Mouse (Mus musculus): Measurements from ENCODE around the gene Mchr1. TPM values are rescaled to one million over a fixed set of nuclear protein-coding genes. Genes with fewer than 3 reads are reported as not detected.
"Not testable (repeated sequence)": the region's sequence is repeated elsewhere in the genome, so short reads cannot be mapped to it uniquely, and the experiment has no call there.

The Mchr1 gene
- polyA plus RNA-seq, 1 experiment: 1.1 TPM

DNA sequence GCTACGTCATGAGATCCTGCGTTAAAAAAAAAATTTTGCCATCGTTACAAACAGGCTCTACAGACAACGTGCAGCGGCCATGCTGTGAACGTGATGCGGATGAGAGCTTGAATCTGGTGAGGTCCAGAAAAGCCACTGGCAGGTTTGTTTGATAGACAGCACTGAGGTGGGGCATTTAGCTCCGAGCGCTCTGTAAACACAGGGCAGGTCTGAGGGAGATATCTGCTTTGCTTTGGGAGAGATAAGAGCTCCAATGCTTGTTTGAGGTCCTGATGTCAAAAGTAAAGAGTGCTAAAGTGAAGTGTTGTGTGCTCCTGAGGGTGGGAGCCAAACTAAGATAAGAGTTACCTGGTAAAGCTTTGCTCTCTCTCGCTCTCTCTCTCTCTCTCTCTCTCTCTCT lies 38.1 kb upstream of the Mchr1 start:
- Histone ChIP-seq H3K4me3 (ENCODE audit: insufficient read depth, low read length) (no peak overlapping the region), H3K4me1 (ENCODE audit: control insufficient read depth, insufficient read depth, low read length) (peaks cover 8% of the 10 kb centered on the region), H3K27ac (ENCODE audit: insufficient read depth, low read length) (no peak overlapping the region)
- TF ChIP-seq CTCF (IDR thresholded peaks at IDR 0.05; ENCODE audit: borderline replicate concordance, insufficient read depth, low read length) (no peak), POLR2A (IDR thresholded peaks at IDR 0.05; ENCODE audit: low read depth, low read length) (no peak)

DNA sequence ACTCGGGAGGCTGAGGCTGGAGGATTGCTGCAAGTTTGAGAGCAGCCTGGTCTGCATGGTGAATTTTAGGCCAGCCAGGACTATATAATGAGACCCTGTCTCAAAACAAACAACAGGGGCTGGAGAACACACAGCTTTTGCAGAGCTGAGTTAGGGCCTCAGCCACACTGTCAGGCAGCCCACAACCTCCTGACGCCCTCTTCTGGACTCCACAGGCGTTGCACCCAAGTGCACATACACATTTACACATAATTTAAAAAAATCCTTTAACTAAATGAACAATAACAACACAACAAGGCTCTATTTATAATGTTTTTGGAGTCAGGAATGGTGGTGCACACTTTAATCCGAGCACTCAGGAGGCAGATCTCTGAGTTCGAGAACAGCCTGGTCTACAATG lies 36.9 kb upstream of the Mchr1 start:
- Histone ChIP-seq H3K4me1 (ENCODE audit: control insufficient read depth, insufficient read depth, low read length) (peaks cover 3% of the 10 kb centered on the region; the same call in 1 of the 2 replicates), H3K4me3 (ENCODE audit: insufficient read depth, low read length) (no peak overlapping the region), H3K27ac (ENCODE audit: insufficient read depth, low read length) (no peak overlapping the region)
- peak; percentile 26; the same call in 1 of the 2 replicates for TF ChIP-seq CTCF (IDR thresholded peaks at IDR 0.05; ENCODE audit: borderline replicate concordance, insufficient read depth, low read length)
- TF ChIP-seq POLR2A (IDR thresholded peaks at IDR 0.05; ENCODE audit: low read depth, low read length): no peak

DNA sequence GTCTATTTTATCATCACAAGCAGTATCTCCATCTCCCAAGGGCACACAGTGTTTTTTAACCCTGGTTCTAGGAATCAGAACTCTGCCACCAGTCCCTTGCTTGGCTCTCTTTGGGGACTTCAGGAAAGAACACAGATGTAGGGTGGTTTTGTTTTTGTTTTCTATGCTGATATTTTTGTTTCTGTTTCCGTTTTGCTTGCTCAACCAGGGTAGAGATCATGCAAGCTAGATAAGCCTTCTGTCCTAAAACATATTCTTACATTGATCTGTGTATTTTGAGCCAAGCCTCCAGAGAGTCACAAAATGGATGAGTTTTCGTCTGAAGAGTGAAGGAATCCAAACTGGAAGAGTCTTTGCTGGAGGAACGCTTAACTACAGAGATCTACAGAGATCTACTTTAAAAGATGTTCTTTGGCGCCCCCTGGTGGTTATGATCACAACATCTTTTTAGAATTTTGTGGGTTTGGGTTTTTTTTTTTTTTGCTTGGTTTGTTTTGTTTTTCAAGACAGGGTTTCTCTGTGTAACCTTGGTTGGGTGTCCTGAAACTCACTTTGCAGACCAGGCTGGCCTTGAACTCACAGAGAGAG lies 35.8 kb upstream of the Mchr1 start:
- no peak for TF ChIP-seq POLR2A (IDR thresholded peaks at IDR 0.05; ENCODE audit: low read depth, low read length)
- TF ChIP-seq CTCF (IDR thresholded peaks at IDR 0.05; ENCODE audit: borderline replicate concordance, insufficient read depth, low read length): no peak
- Histone ChIP-seq H3K4me3 (ENCODE audit: insufficient read depth, low read length) (no peak overlapping the region), H3K27ac (ENCODE audit: insufficient read depth, low read length) (no peak overlapping the region), H3K4me1 (ENCODE audit: control insufficient read depth, insufficient read depth, low read length) (peaks cover 3% of the 10 kb centered on the region; the same call in 1 of the 2 replicates)

DNA sequence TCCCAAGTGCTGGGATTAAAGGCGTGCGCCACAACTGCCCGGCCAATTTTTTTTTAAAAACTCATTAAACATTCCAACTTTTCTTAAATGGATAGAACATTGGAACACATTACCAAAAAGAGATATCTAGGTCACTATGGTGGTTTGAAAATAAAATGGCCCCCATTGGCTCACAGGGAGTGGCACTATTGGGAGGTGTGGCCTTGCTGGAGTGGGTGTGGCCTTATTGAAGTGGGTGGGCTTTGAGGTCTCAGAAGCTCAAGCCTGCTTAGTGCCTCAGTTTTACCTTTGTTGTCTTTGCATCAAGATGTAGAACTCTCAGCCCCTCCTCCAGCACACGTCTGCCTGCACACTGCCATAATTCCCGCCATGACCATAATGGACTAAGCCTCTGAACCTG lies 32.8 kb upstream of the Mchr1 start:
- Histone ChIP-seq H3K4me3 (ENCODE audit: insufficient read depth, low read length) (no peak overlapping the region), H3K4me1 (ENCODE audit: control insufficient read depth, insufficient read depth, low read length) (peaks cover 3% of the 10 kb centered on the region; the same call in 1 of the 2 replicates), H3K27ac (ENCODE audit: insufficient read depth, low read length) (no peak overlapping the region)
- no peak for TF ChIP-seq CTCF (IDR thresholded peaks at IDR 0.05; ENCODE audit: borderline replicate concordance, insufficient read depth, low read length)
- no peak for TF ChIP-seq POLR2A (IDR thresholded peaks at IDR 0.05; ENCODE audit: low read depth, low read length)

DNA sequence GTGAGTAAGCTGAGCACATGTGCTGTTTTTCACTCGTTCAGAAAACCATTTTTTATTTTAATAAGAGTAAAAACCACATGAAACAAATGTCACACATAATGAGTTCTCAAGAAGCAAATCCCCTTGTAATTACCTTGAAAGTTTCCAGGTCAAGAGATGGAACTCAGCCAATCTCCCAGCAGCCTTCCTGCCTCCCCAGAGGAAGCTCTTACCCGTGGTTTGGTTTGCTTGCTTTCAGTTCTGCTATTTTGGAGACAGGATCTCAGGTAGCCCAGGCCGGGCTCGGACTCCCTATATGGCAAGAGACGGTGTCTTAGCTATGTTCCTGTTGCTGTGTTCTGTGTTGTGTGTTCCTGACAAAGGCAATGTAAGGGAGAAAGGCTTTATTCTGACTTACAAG lies 24.8 kb upstream of the Mchr1 start:
- Histone ChIP-seq H3K4me1 (ENCODE audit: control insufficient read depth, insufficient read depth, low read length) (no peaks in the 10 kb centered on the region; the same call in 1 of the 2 replicates), H3K27ac (ENCODE audit: insufficient read depth, low read length) (no peak overlapping the region), H3K4me3 (ENCODE audit: insufficient read depth, low read length) (no peak overlapping the region)
- TF ChIP-seq POLR2A (IDR thresholded peaks at IDR 0.05; ENCODE audit: low read depth, low read length): no peak
- TF ChIP-seq CTCF (IDR thresholded peaks at IDR 0.05; ENCODE audit: borderline replicate concordance, insufficient read depth, low read length): no peak

DNA sequence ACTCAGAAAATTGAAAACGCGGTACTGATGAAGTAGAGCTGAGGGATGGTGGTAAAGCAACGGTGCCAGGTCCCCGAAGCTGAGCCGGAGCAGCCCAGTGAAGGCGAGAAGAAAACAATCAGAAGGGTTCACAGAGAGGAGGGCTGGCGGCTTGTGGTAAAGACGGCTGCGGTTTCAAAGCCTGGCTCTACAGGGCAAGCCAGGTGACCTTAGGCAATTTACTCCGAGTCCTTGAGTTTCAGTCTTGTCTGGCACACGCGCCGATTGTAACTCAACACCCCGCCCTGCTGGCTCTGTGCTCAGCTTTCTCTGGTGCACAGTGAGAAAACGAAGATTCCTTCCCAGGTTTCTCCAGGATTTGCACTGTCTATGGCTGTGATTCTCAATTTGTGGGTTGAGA lies 22.3 kb upstream of the Mchr1 start:
- no peaks in the 10 kb centered on the region; the same call in 1 of the 2 replicates for H3K4me1 ChIP-seq (ENCODE audit: control insufficient read depth, insufficient read depth, low read length)
- no peak for TF ChIP-seq CTCF (IDR thresholded peaks at IDR 0.05; ENCODE audit: borderline replicate concordance, insufficient read depth, low read length)
- no peak for TF ChIP-seq POLR2A (IDR thresholded peaks at IDR 0.05; ENCODE audit: low read depth, low read length)
- H3K27ac ChIP-seq (ENCODE audit: insufficient read depth, low read length): no peak overlapping the region
- no peak overlapping the region for H3K4me3 ChIP-seq (ENCODE audit: insufficient read depth, low read length)

DNA sequence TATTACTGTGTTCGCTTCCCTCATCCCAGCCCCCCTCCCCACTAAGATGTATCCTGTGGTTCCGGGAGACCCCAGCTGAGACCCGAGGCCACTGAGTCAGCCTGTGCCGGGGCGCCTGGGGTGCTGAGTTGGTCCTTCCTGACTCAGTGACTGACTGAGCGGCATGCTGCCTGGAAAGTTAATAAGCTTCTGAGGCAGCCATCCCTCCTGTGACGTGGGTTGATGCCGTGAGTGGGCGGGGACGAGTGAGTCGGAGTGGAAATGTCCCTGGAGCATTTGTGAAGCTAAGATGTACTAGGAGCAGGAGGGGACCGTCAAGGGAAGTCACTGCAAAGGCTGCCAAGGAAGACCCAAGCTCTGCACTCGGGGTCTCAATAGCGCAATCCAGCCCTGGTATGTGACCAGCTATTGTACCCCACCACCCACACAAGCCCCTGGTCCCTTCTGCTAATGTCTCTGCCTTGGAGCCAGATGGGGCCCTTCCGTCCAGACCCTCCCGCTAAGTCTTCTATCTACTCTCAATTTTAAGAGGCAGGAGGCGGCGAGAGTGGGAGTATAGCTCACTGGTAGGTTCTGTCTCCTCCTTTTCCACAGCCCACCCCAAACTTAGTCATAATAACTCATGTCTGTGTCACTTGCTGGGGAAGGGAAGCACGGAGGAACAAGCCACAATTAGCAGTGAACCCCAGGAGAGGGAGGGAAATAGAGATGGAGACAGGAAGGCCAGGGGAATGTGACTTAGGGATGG lies 18.2 kb upstream of the Mchr1 start:
- no peaks in the 10 kb centered on the region; the same call in 1 of the 2 replicates for H3K4me1 ChIP-seq (ENCODE audit: control insufficient read depth, insufficient read depth, low read length)
- TF ChIP-seq POLR2A (IDR thresholded peaks at IDR 0.05; ENCODE audit: low read depth, low read length) (no peak), CTCF (IDR thresholded peaks at IDR 0.05; ENCODE audit: borderline replicate concordance, insufficient read depth, low read length) (no peak)

DNA sequence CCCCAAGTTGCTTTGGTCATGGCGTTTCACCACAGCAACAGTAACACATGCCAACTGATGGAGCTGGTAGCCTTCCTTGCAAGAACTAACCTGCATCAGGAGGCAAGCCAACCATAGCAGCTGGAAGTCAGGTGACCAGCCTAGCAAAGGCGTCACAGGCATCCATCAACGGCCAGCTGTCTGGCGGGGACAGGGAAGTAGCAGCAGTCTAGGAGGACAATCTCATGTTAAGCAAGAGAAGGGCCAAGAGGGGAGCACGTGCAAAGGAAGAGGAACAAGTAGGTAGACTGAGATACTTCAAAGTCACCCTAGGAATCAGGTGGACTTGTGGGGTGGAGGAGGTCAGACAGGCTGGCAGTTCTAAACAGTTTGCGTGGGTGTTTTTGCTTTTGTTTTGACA lies 16.2 kb upstream of the Mchr1 start:
- Histone ChIP-seq H3K4me1 (ENCODE audit: control insufficient read depth, insufficient read depth, low read length) (no peaks in the 10 kb centered on the region), H3K27ac (ENCODE audit: insufficient read depth, low read length) (no peak overlapping the region), H3K4me3 (ENCODE audit: insufficient read depth, low read length) (no peak overlapping the region)
- no peak for TF ChIP-seq POLR2A (IDR thresholded peaks at IDR 0.05; ENCODE audit: low read depth, low read length)
- no peak for TF ChIP-seq CTCF (IDR thresholded peaks at IDR 0.05; ENCODE audit: borderline replicate concordance, insufficient read depth, low read length)

More for the DNA sequence above, 18.2 kb upstream of the Mchr1 start:
- Histone ChIP-seq H3K4me3 (ENCODE audit: insufficient read depth, low read length) (no peak overlapping the region), H3K27ac (ENCODE audit: insufficient read depth, low read length) (no peak overlapping the region)

DNA sequence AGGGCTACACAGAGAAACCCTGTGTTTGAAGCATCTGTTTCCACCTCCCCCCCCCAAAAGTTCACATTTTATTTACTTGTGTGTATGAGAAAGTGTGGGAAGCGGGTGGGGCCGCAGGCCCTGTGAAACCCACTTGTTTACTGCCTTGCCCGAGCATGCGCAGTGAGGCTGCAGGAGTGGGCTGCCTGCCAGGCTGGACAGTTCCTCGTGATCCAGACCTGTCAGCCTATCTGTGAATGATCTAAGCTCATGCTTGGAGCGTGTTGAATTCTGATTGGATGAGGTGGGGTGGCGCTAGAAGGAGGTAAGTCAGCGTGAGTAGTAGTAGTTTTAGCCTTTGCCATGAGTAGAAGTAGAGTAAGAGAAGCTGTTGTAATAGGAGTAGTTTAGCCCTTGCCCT lies 15.2 kb upstream of the Mchr1 start:
- H3K27ac ChIP-seq (ENCODE audit: insufficient read depth, low read length); H3K4me1 ChIP-seq (ENCODE audit: control insufficient read depth, insufficient read depth, low read length); H3K4me3 ChIP-seq (ENCODE audit: insufficient read depth, low read length): not testable (repeated sequence)

DNA sequence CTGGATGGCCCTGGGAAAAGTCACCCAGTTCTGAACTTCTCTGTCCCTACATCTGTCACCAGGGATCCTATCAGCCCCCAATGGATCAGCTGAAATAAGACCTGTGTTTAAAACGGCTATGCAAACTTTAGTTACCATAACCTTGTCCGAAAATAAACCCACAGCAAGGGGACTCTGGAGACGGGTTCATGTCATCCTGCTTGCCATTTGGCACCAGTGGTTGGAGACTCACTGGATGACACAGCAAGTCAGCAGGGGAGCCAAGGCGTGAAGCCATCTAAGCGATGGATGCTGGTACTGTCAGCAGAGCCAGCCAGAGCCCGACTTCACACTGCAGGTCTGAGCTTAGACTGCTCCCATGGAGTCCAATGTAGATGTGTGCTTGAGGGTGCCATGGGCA lies 13.9 kb upstream of the Mchr1 start:
- Histone ChIP-seq H3K4me1 (ENCODE audit: control insufficient read depth, insufficient read depth, low read length) (no peaks in the 10 kb centered on the region), H3K4me3 (ENCODE audit: insufficient read depth, low read length) (no peak overlapping the region), H3K27ac (ENCODE audit: insufficient read depth, low read length) (no peak overlapping the region)
- TF ChIP-seq POLR2A (IDR thresholded peaks at IDR 0.05; ENCODE audit: low read depth, low read length) (no peak), CTCF (IDR thresholded peaks at IDR 0.05; ENCODE audit: borderline replicate concordance, insufficient read depth, low read length) (no peak)
